Mouse (Mus musculus) limb, embryonic 12.5 days (tissue): ENCODE data around the gene Lrpprc. TPM values are rescaled to one million over a fixed set of nuclear protein-coding genes. Genes with fewer than 3 reads are reported as not detected.

ENCODE experiments used
- ATAC-seq: fragments of 200-750 bp; cut with Nextera tagmentation; 2 replicates; pipeline ENCODE4 v1.8.0; 2017; ENCODE audit warnings: low read depth, moderate TSS enrichment; ENCODE audit not compliant: insufficient number of reproducible peaks, insufficient read depth, low FRiP score, low TSS enrichment
- H3K27ac ChIP-seq: fragments of 300-500 bp; sonication (generic); 2 replicates; pipeline ENCODE4 v1.5.1; 2016; ENCODE audit warnings: mild to moderate bottlenecking, moderate library complexity
- H3K27me3 ChIP-seq: fragments of 300-500 bp; sonication (generic); 2 replicates; pipeline ENCODE4 v1.6.1; 2016; ENCODE audit warnings: mild to moderate bottlenecking, moderate library complexity
- H3K36me3 ChIP-seq: fragments of 300-500 bp; sonication (generic); 2 replicates; pipeline ENCODE4 v1.6.1; 2016; ENCODE audit warnings: mild to moderate bottlenecking, moderate library complexity
- H3K4me1 ChIP-seq: fragments of 300-500 bp; sonication (generic); replicated peaks from 2 replicates; pipeline ENCODE4 v1.6.1; 2016
- H3K4me2 ChIP-seq: fragments of 300-500 bp; sonication (generic); 2 replicates; pipeline ENCODE4 v1.6.1; 2016; ENCODE audit warnings: mild to moderate bottlenecking, moderate library complexity
- H3K4me3 ChIP-seq: fragments of 300-500 bp; sonication (generic); replicated peaks from 2 replicates; pipeline ENCODE4 v1.5.1; 2016; ENCODE audit warnings: mild to moderate bottlenecking
- H3K9ac ChIP-seq: fragments of 300-500 bp; sonication (generic); replicated peaks from 2 replicates; pipeline ENCODE4 v1.6.1; 2016; ENCODE audit warnings: mild to moderate bottlenecking, moderate library complexity
- H3K9me3 ChIP-seq: fragments of 300-500 bp; sonication (generic); 2 replicates; pipeline ENCODE4 v1.6.1; 2016; ENCODE audit warnings: mild to moderate bottlenecking, moderate library complexity
- WGBS: fragments of 180-500 bp; shearing (Covaris S2); methylation state at CpG from one replicate; pipeline ENCODE4 v1.1.7; 2016; 5-methylcytosine and 5-hydroxymethylcytosine counted together
- polyA plus RNA-seq: library from polyadenylated mRNA; unstranded; fragments of >200 nt; fragmentation: Nextera tagmentation; extraction: Ambion mirVana; gene quantifications from 2 replicates; pipeline ENCODE4 v1.2.1, GENCODE M21; 2016

Lrpprc gene
- polyA plus RNA-seq, 1 experiment from 2014 or later, result 59.1 TPM

GRCm38 (mm10) chr17:84758971-84759370, 31.6 kb downstream of the Lrpprc start:
- Histone ChIP-seq H3K4me2 (no peak overlapping the region), H3K9ac (no peak overlapping the region), H3K27ac (no peak overlapping the region), H3K27me3 (no peaks in the 10 kb centered on the region), H3K36me3 (peaks cover 37% of the 10 kb centered on the region), H3K4me1 (no peaks in the 10 kb centered on the region), H3K9me3 (no peaks in the 10 kb centered on the region), H3K4me3 (no peak overlapping the region)
- ATAC-seq, result no peak
- 82% methylated on average over 8 of the region's 8 CpGs for WGBS

- no peaks in the 10 kb centered on the region for H3K9me3 ChIP-seq
- no peaks in the 10 kb centered on the region for H3K4me1 ChIP-seq
- H3K9ac ChIP-seq, result no peak overlapping the region
- 36% methylated on average over 10 of the region's 10 CpGs for WGBS
- H3K36me3 ChIP-seq, result peaks cover 31% of the 10 kb centered on the region
- H3K27me3 ChIP-seq, result no peaks in the 10 kb centered on the region
- no peak overlapping the region for H3K4me3 ChIP-seq
- H3K27ac ChIP-seq, result no peak overlapping the region
- H3K4me2 ChIP-seq, result no peak overlapping the region
- no peak for ATAC-seq
These were observed 32.2 kb downstream of the Lrpprc start for GRCm38 (mm10) chr17:84758374-84758773.

DNA sequence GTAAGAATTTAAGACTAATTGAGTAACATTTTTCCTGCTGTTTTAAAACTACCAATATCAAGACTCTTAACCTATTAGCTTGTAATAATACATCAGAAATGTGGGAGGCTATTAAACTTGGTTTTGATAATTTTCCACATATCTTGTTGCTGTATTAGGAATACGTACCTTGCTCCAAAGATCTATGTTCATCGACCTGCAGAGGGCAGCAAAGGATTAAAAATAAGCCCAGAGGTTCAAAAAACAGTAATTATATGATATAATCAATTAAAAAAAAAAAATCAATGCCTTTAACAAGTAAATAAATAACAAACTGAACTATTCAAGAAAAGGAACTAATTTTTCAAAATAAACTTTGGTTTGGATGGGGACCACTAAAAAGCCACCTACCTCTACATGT, 34.5 kb downstream of the Lrpprc start:
- Histone ChIP-seq H3K27me3 (no peaks in the 10 kb centered on the region), H3K9ac (no peak overlapping the region), H3K4me3 (no peak overlapping the region), H3K36me3 (peaks cover 32% of the 10 kb centered on the region), H3K4me1 (no peaks in the 10 kb centered on the region), H3K4me2 (no peak overlapping the region), H3K27ac (no peak overlapping the region), H3K9me3 (no peaks in the 10 kb centered on the region)
- ATAC-seq, result no peak
- 71% methylated on average over 2 of the region's 2 CpGs for WGBS

- H3K36me3 ChIP-seq, result peaks cover 38% of the 10 kb centered on the region
- H3K4me1 ChIP-seq, result no peaks in the 10 kb centered on the region
- WGBS, result 92% methylated on average over 5 of the region's 5 CpGs
- no peaks in the 10 kb centered on the region for H3K27me3 ChIP-seq
- H3K9ac ChIP-seq, result no peak overlapping the region
- no peak overlapping the region for H3K4me3 ChIP-seq
- no peaks in the 10 kb centered on the region for H3K9me3 ChIP-seq
- ATAC-seq, result no peak
- no peak overlapping the region for H3K4me2 ChIP-seq
- no peak overlapping the region for H3K27ac ChIP-seq
These were observed 37.1 kb downstream of the Lrpprc start for GRCm38 (mm10) chr17:84753489-84753888.

- Histone ChIP-seq H3K4me3 (no peak overlapping the region), H3K9me3 (no peaks in the 10 kb centered on the region), H3K9ac (no peak overlapping the region), H3K4me2 (no peak overlapping the region), H3K27ac (no peak overlapping the region), H3K27me3 (no peaks in the 10 kb centered on the region), H3K36me3 (peaks cover 44% of the 10 kb centered on the region), H3K4me1 (no peaks in the 10 kb centered on the region)
- no peak for ATAC-seq
- WGBS, result 84% methylated on average over 2 of the region's 2 CpGs
These were observed 38.3 kb downstream of the Lrpprc start for GRCm38 (mm10) chr17:84752286-84752685.

- H3K27me3 ChIP-seq, result no peaks in the 10 kb centered on the region
- ATAC-seq, result no peak
- H3K9ac ChIP-seq, result no peak overlapping the region
- H3K4me1 ChIP-seq, result no peaks in the 10 kb centered on the region
- H3K27ac ChIP-seq, result no peak overlapping the region
- no peaks in the 10 kb centered on the region for H3K9me3 ChIP-seq
- no peak overlapping the region for H3K4me3 ChIP-seq
- 93% methylated on average over 8 of the region's 8 CpGs for WGBS
- H3K36me3 ChIP-seq, result peaks cover 44% of the 10 kb centered on the region
- H3K4me2 ChIP-seq, result no peak overlapping the region
These were observed 38.9 kb downstream of the Lrpprc start for GRCm38 (mm10) chr17:84751630-84752191.

GRCm38 (mm10) chr17:84750130-84750529, 40.5 kb downstream of the Lrpprc start:
- no peak overlapping the region for H3K27ac ChIP-seq
- no peaks in the 10 kb centered on the region for H3K9me3 ChIP-seq
- no peak overlapping the region for H3K4me2 ChIP-seq
- H3K9ac ChIP-seq, result no peak overlapping the region
- no peaks in the 10 kb centered on the region for H3K4me1 ChIP-seq
- WGBS, result 84% methylated on average over 4 of the region's 4 CpGs
- no peak overlapping the region for H3K4me3 ChIP-seq
- no peaks in the 10 kb centered on the region for H3K27me3 ChIP-seq
- peaks cover 44% of the 10 kb centered on the region for H3K36me3 ChIP-seq
- no peak for ATAC-seq

- H3K27me3 ChIP-seq, result no peaks in the 10 kb centered on the region
- no peaks in the 10 kb centered on the region for H3K4me1 ChIP-seq
- no peaks in the 10 kb centered on the region for H3K9me3 ChIP-seq
- WGBS, result 87% methylated on average over 8 of the region's 8 CpGs
- no peak overlapping the region for H3K4me3 ChIP-seq
- H3K27ac ChIP-seq, result no peak overlapping the region
- ATAC-seq, result no peak
- H3K9ac ChIP-seq, result no peak overlapping the region
- peaks cover 44% of the 10 kb centered on the region for H3K36me3 ChIP-seq
- H3K4me2 ChIP-seq, result no peak overlapping the region
These were observed 41.3 kb downstream of the Lrpprc start for GRCm38 (mm10) chr17:84749297-84749696.

GRCm38 (mm10) chr17:84748152-84748682, 42.4 kb downstream of the Lrpprc start:
- H3K36me3 ChIP-seq, result peaks cover 44% of the 10 kb centered on the region
- no peaks in the 10 kb centered on the region for H3K9me3 ChIP-seq
- H3K4me1 ChIP-seq, result no peaks in the 10 kb centered on the region
- H3K27me3 ChIP-seq, result no peaks in the 10 kb centered on the region
- WGBS, result 90% methylated on average over 9 of the region's 9 CpGs
- no peak overlapping the region for H3K27ac ChIP-seq
- H3K4me2 ChIP-seq, result no peak overlapping the region
- no peak overlapping the region for H3K9ac ChIP-seq
- no peak for ATAC-seq
- no peak overlapping the region for H3K4me3 ChIP-seq

GRCm38 (mm10) chr17:84747212-84747611, 43.4 kb downstream of the Lrpprc start:
- Histone ChIP-seq H3K9me3 (no peaks in the 10 kb centered on the region), H3K4me3 (no peak overlapping the region), H3K36me3 (peaks cover 38% of the 10 kb centered on the region), H3K4me1 (no peaks in the 10 kb centered on the region), H3K4me2 (no peak overlapping the region), H3K9ac (no peak overlapping the region), H3K27me3 (no peaks in the 10 kb centered on the region), H3K27ac (no peak overlapping the region)
- ATAC-seq, result no peak
- 87% methylated on average over 6 of the region's 6 CpGs for WGBS

- Histone ChIP-seq H3K4me3 (no peak overlapping the region), H3K27ac (no peak overlapping the region), H3K4me2 (no peak overlapping the region), H3K4me1 (no peaks in the 10 kb centered on the region), H3K9me3 (no peaks in the 10 kb centered on the region), H3K36me3 (peaks cover 22% of the 10 kb centered on the region), H3K27me3 (no peaks in the 10 kb centered on the region), H3K9ac (no peak overlapping the region)
- WGBS, result 81% methylated on average over 9 of the region's 9 CpGs
- ATAC-seq, result no peak
These were observed 45.6 kb downstream of the Lrpprc start for GRCm38 (mm10) chr17:84745001-84745400.

- Histone ChIP-seq H3K27me3 (no peaks in the 10 kb centered on the region), H3K36me3 (peaks cover 17% of the 10 kb centered on the region), H3K9ac (no peak overlapping the region), H3K4me3 (no peak overlapping the region), H3K4me2 (no peak overlapping the region), H3K27ac (no peak overlapping the region), H3K4me1 (no peaks in the 10 kb centered on the region), H3K9me3 (no peaks in the 10 kb centered on the region)
- ATAC-seq, result no peak
- 80% methylated on average over 4 of the region's 4 CpGs for WGBS
These were observed 46.3 kb downstream of the Lrpprc start for GRCm38 (mm10) chr17:84744256-84744655.
